Mouse (Mus musculus) lung, embryonic 15.5 days (tissue): ENCODE results near the gene Rgs21. TPM values are rescaled to one million over a fixed set of nuclear protein-coding genes. Genes with fewer than 3 reads are reported as not detected.

Experiments used
- ATAC-seq: fragments of 200-750 bp; cut with Nextera tagmentation; 2 replicates; pipeline ENCODE4 v1.8.0; 2017; ENCODE audit warnings: moderate number of reproducible peaks, borderline replicate concordance; ENCODE audit not compliant: low FRiP score, low TSS enrichment; ENCODE audit errors: extremely low read depth
- H3K27ac ChIP-seq: fragments of 300-500 bp; sonication (generic); 2 replicates; pipeline ENCODE4 v1.5.1; 2015; ENCODE audit warnings: moderate library complexity, mild to moderate bottlenecking, inconsistent platforms
- H3K27me3 ChIP-seq: fragments of 300-500 bp; sonication (generic); 2 replicates; pipeline ENCODE4 v1.6.1; 2015; ENCODE audit warnings: inconsistent platforms
- H3K36me3 ChIP-seq: fragments of 300-500 bp; sonication (generic); 2 replicates; pipeline ENCODE4 v1.6.1; 2015; ENCODE audit warnings: inconsistent platforms
- H3K4me1 ChIP-seq: fragments of 300-500 bp; sonication (generic); 2 replicates; pipeline ENCODE4 v1.6.1; 2015; ENCODE audit warnings: inconsistent platforms
- H3K4me2 ChIP-seq: fragments of 300-500 bp; sonication (generic); 2 replicates; pipeline ENCODE4 v1.6.1; 2015; ENCODE audit warnings: inconsistent platforms, mild to moderate bottlenecking, moderate library complexity
- H3K4me3 ChIP-seq: fragments of 300-500 bp; sonication (generic); 2 replicates; pipeline ENCODE4 v1.5.1; 2015; ENCODE audit warnings: mild to moderate bottlenecking, inconsistent platforms
- H3K9ac ChIP-seq: fragments of 300-500 bp; sonication (generic); 2 replicates; pipeline ENCODE4 v1.6.1; 2015; ENCODE audit warnings: inconsistent platforms
- H3K9me3 ChIP-seq: fragments of 300-500 bp; sonication (generic); 2 replicates; pipeline ENCODE4 v1.6.1; 2016; ENCODE audit warnings: inconsistent platforms
- WGBS: fragments of 180-500 bp; shearing (Covaris S2); methylation state at CpG from one replicate; pipeline ENCODE4 v1.1.7; 2015; 5-methylcytosine and 5-hydroxymethylcytosine counted together
- polyA plus RNA-seq: library from polyadenylated mRNA; unstranded; fragments of >200 nt; fragmentation: Nextera tagmentation; extraction: Ambion mirVana; gene quantifications from 2 replicates; pipeline ENCODE4 v1.2.1, GENCODE M21; 2015

The Rgs21 gene
- polyA plus RNA-seq = not detected in 2 replicates

GRCm38 (mm10) chr1:144567567-144567966 is at the start of gene Rgs21:
Gene Rgs21, minus strand, starts transcription at chr1:144567667.
- Histone ChIP-seq H3K4me2 (no peak within 1 kb of the TSS), H3K27ac (no peak within 1 kb of the TSS), H3K36me3 (no peaks in the 10 kb centered on the region), H3K27me3 (no peaks in the 10 kb centered on the region), H3K9ac (no peak within 1 kb of the TSS), H3K9me3 (no peaks in the 10 kb centered on the region), H3K4me3 (no peak within 1 kb of the TSS), H3K4me1 (no peaks in the 10 kb centered on the region)
- no peak for ATAC-seq
- 50% methylated on average over 3 of the region's 3 CpGs for WGBS

GRCm38 (mm10) chr1:144604071-144604470 is 36.6 kb upstream of the Rgs21 start:
- Histone ChIP-seq H3K4me1 (no peaks in the 10 kb centered on the region), H3K36me3 (no peaks in the 10 kb centered on the region), H3K9me3 (no peaks in the 10 kb centered on the region), H3K27me3 (no peaks in the 10 kb centered on the region), H3K27ac (no peak overlapping the region), H3K4me2 (no peak overlapping the region), H3K4me3 (no peak overlapping the region), H3K9ac (no peak overlapping the region)
- ATAC-seq = no peak
- 86% methylated on average over 1 of the region's 1 CpGs for WGBS

DNA sequence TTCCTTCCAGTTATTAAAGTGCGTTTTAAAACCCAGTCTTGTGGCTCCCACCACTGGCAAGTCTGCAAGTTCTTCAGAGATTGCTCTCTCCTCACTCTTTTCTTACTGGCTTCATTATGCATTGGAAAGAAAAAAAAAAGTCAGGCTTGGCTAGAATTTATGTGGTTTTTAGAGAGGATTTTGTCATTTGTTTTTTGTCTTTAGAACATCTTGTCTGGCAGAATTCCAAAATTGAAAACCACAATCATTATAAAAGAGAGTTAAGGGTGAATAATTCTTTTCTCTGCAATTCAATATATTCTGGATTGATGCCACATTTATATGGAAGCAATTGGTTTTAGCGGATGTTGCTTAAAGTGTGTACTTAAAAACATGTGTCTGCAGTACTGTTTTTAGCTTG is 35.5 kb upstream of the Rgs21 start:
- H3K4me1 ChIP-seq = no peaks in the 10 kb centered on the region
- 58% methylated on average over 2 of the region's 2 CpGs for WGBS

DNA sequence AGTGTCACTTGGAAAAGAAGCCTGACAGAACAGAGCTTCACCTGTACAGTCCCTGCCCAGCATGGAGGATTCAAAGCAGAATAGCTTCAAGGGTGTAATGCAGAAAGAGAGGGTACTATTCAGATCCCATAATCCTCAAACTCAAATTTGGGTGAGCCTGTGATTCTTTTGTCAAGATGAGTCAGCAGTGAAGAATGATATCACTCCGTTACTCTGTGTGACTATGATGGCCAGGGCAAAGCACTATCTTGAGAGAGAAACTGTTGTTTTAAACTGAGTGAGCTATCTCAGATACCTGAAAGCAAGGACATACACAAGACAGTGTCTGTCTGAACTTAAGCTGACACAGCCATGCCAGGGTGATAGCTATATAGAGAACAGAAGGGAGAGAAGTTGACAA is 11.9 kb upstream of the Rgs21 start:
- 70% methylated on average over 1 of the region's 1 CpGs for WGBS
- Histone ChIP-seq H3K4me1 (no peaks in the 10 kb centered on the region), H3K27ac (no peak overlapping the region), H3K4me2 (no peak overlapping the region), H3K27me3 (no peaks in the 10 kb centered on the region), H3K4me3 (no peak overlapping the region), H3K9me3 (no peaks in the 10 kb centered on the region), H3K9ac (no peak overlapping the region), H3K36me3 (no peaks in the 10 kb centered on the region)
- no peak for ATAC-seq

More for the DNA sequence above, 35.5 kb upstream of the Rgs21 start:
- no peak for ATAC-seq
- no peaks in the 10 kb centered on the region for H3K27me3 ChIP-seq
- no peak overlapping the region for H3K27ac ChIP-seq
- no peaks in the 10 kb centered on the region for H3K9me3 ChIP-seq
- H3K4me2 ChIP-seq = no peak overlapping the region
- H3K9ac ChIP-seq = no peak overlapping the region
- H3K4me3 ChIP-seq = no peak overlapping the region
- H3K36me3 ChIP-seq = no peaks in the 10 kb centered on the region

GRCm38 (mm10) chr1:144572972-144573371 is 5.5 kb upstream of the Rgs21 start:
- H3K4me2 ChIP-seq = no peak overlapping the region
- H3K9me3 ChIP-seq = no peaks in the 10 kb centered on the region
- no peaks in the 10 kb centered on the region for H3K36me3 ChIP-seq
- no peaks in the 10 kb centered on the region for H3K27me3 ChIP-seq
- WGBS = 82% methylated on average over 2 of the region's 2 CpGs
- no peak for ATAC-seq
- H3K9ac ChIP-seq = no peak overlapping the region
- no peak overlapping the region for H3K27ac ChIP-seq
- no peaks in the 10 kb centered on the region for H3K4me1 ChIP-seq
- no peak overlapping the region for H3K4me3 ChIP-seq

DNA sequence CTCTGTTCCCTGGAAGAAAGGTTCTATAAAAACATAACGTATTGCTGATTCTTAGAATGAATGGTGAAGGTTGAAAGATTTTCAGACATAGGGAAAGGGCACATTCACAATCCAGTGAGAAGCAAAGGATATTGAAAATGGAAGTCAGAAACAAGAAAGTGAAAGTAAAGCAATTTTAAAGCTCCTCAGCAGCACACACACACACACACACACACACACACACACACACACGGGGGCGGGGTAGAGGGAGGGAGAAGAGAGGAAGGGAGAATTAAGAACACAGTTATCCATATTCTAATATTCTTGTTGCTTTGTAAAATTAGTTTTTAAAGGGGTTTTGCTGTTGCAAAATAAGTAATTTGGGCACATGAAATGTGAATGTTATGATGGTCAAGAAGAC is 2.4 kb upstream of the Rgs21 start:
- no peak for ATAC-seq
- no peak overlapping the region for H3K27ac ChIP-seq
- H3K27me3 ChIP-seq = no peaks in the 10 kb centered on the region
- H3K4me1 ChIP-seq = no peaks in the 10 kb centered on the region
- no peak overlapping the region for H3K9ac ChIP-seq
- no peak overlapping the region for H3K4me3 ChIP-seq
- H3K36me3 ChIP-seq = no peaks in the 10 kb centered on the region
- no peak overlapping the region for H3K4me2 ChIP-seq
- 81% methylated on average over 3 of the region's 3 CpGs for whole genome bisulfite sequencing
- H3K9me3 ChIP-seq = no peaks in the 10 kb centered on the region

DNA sequence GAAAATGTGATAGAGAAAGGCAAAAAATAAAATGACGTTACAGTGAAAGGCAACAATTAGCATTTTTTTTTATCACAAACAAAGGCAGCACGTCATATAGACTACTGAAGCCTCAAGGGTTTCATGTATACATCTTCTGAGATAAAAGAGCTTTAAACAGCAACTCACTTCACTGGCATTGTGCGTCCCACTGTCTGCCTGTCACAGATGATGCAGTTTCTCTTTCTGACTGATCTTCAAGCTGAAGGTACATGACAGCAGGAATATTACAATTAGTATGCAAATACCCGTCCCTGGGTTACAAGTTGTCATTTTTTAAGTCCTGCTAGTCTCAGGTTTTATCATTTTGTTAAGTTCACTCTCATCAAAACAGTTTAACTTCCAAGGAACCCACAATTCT is 22.3 kb downstream of the Rgs21 start:
- 0 out of 2 replicates have a peak, but pooled peaks have one; percentile 23 for ATAC-seq
- Histone ChIP-seq H3K4me2 (no peak overlapping the region), H3K27me3 (no peaks in the 10 kb centered on the region), H3K9ac (no peak overlapping the region), H3K27ac (no peak overlapping the region), H3K4me3 (no peak overlapping the region), H3K36me3 (no peaks in the 10 kb centered on the region), H3K4me1 (no peaks in the 10 kb centered on the region), H3K9me3 (no peaks in the 10 kb centered on the region)
- WGBS = 50% methylated on average over 4 of the region's 4 CpGs

DNA sequence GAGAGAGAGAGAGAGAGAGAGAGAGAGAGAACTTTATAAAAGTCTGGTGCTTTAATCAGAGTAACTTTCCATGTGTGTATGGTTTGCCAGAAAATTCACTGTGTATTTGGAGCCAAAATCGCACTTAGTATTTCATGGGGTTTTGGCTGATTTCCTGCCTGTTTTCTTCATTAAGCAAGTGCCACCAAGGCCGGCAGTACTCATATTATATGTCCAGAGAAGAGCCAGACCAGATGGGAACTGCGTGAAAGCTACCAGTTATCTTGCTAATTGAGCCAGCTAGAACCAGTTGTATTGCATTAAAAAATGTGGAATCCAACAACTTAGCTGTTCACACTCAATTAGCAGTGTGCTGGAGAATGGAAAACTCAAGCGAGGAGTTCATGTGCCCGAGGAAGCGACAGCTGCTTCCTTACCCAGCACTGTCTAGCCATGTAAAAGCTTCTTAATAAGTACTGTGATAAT is 22.9 kb downstream of the Rgs21 start:
- Histone ChIP-seq H3K9ac (no peak overlapping the region), H3K4me1 (no peaks in the 10 kb centered on the region), H3K4me3 (no peak overlapping the region), H3K36me3 (no peaks in the 10 kb centered on the region), H3K9me3 (no peaks in the 10 kb centered on the region), H3K27ac (no peak overlapping the region), H3K4me2 (0 out of 2 replicates have a peak overlapping the region, but pooled peaks have one; percentile 11), H3K27me3 (no peaks in the 10 kb centered on the region)
- ATAC-seq = peak; percentile 87; the same call in 1 of the 2 replicates
- WGBS = 46% methylated on average over 6 of the region's 6 CpGs

DNA sequence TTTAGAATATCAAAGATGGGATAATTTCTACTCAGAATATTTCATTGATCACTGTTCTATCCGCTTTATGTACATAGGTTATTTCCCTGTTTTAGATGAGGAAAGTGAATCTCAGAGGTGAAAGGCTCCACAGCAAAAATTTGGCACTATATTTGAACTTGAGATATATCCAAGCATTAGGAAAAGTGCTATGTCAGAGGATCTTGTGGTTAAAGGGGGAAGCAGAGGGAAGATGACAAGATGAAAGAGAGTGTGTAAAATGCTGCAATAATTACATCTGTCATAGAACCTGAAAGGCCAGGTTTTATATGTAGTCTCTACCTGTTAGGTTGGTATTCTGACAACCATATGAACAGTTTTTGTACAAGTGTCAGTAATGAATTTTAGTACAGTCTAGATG is 35.7 kb downstream of the Rgs21 start:
- Histone ChIP-seq H3K9me3 (no peaks in the 10 kb centered on the region), H3K27me3 (no peaks in the 10 kb centered on the region), H3K27ac (no peak overlapping the region), H3K4me1 (no peaks in the 10 kb centered on the region), H3K9ac (no peak overlapping the region), H3K4me2 (no peak overlapping the region), H3K36me3 (no peaks in the 10 kb centered on the region), H3K4me3 (no peak overlapping the region)
- ATAC-seq = no peak
- WGBS = 81% methylated on average over 1 of the region's 1 CpGs

DNA sequence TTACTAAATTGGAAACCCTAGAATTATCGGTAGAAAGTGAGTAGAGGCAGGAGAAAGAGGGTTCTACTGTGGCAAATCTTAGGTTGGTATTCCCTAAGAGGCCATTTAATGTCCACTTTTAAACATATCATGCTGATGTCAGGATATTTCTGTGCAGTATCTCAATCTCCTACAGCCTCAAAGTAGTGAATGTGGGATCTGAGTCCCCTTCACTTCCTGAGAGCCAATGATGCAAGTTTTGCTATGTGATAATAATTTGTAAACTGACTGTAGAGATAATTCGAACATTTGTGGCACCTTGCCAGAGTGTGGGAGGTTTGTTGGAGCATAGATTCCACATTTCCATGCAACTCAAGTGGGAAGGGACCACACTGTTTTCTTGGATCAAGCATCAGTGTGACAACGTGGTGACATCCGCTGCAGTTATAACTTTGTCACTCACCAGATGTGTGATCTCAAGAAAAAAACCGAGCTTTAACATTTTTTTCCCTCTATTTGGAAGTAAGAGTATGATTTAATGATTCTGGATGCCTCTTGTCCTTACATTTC is 49.5 kb downstream of the Rgs21 start:
- ATAC-seq = peak; percentile 89; the same call in 1 of the 2 replicates
- no peak overlapping the region for H3K4me3 ChIP-seq
- H3K36me3 ChIP-seq = no peaks in the 10 kb centered on the region
- no peaks in the 10 kb centered on the region for H3K27me3 ChIP-seq
- WGBS = 40% methylated on average over 5 of the region's 5 CpGs
- no peak overlapping the region for H3K9ac ChIP-seq
- no peak overlapping the region for H3K4me2 ChIP-seq
- no peak overlapping the region for H3K27ac ChIP-seq
- no peaks in the 10 kb centered on the region for H3K4me1 ChIP-seq
- H3K9me3 ChIP-seq = no peaks in the 10 kb centered on the region

- Histone ChIP-seq H3K4me1 (no peaks in the 10 kb centered on the region), H3K9me3 (no peaks in the 10 kb centered on the region), H3K27ac (no peak overlapping the region), H3K27me3 (no peaks in the 10 kb centered on the region), H3K36me3 (no peaks in the 10 kb centered on the region), H3K4me2 (no peak overlapping the region), H3K4me3 (no peak overlapping the region), H3K9ac (no peak overlapping the region)
- ATAC-seq = no peak
- 35% methylated on average over 1 of the region's 1 CpGs for WGBS
These were observed 65.2 kb downstream of the Rgs21 start for GRCm38 (mm10) chr1:144502241-144502640.

GRCm38 (mm10) chr1:144500423-144500822 is 67.0 kb downstream of the Rgs21 start:
- Histone ChIP-seq H3K4me1 (no peaks in the 10 kb centered on the region), H3K9me3 (no peaks in the 10 kb centered on the region), H3K27me3 (no peaks in the 10 kb centered on the region), H3K4me3 (no peak overlapping the region), H3K36me3 (no peaks in the 10 kb centered on the region), H3K4me2 (no peak overlapping the region), H3K27ac (no peak overlapping the region), H3K9ac (no peak overlapping the region)
- no peak for ATAC-seq
- 78% methylated on average over 4 of the region's 4 CpGs for WGBS

GRCm38 (mm10) chr1:144499719-144500118 is 67.7 kb downstream of the Rgs21 start:
- Histone ChIP-seq H3K27ac (no peak overlapping the region), H3K4me1 (no peaks in the 10 kb centered on the region), H3K27me3 (no peaks in the 10 kb centered on the region), H3K9ac (no peak overlapping the region), H3K36me3 (no peaks in the 10 kb centered on the region), H3K4me2 (no peak overlapping the region), H3K9me3 (no peaks in the 10 kb centered on the region), H3K4me3 (no peak overlapping the region)
- 69% methylated on average over 1 of the region's 1 CpGs for WGBS
- no peak for ATAC-seq
